Mouse (Mus musculus): ENCODE results near the gene Ppp1r27.

- TF ChIP-seq ZC3H11A (IDR thresholded peaks at IDR 0.05; ENCODE audit: borderline replicate concordance, low read depth, low read length) (no peak), ZNF384 (IDR thresholded peaks at IDR 0.05; ENCODE audit: low read depth, low read length) (no peak), MAFK (IDR thresholded peaks at IDR 0.05; ENCODE audit: insufficient read depth, low read depth, low read length) (no peak)
Observed at GRCm38 (mm10) chr11:120545964-120546363, 5.0 kb downstream of the Ppp1r27 start.
